Mouse (Mus musculus): ENCODE measurements around the gene Olfr1499. TPM values are rescaled to one million over a fixed set of nuclear protein-coding genes. Genes with fewer than 3 reads are reported as not detected.
"Not testable (repeated sequence)": the region's sequence is repeated elsewhere in the genome, so short reads cannot be mapped to it uniquely, and the experiment has no call there.

Gene Olfr1499
- not detected in 2 replicates for polyA plus RNA-seq (2015; fragmentation: Nextera tagmentation; extraction: Ambion mirVana)

DNA sequence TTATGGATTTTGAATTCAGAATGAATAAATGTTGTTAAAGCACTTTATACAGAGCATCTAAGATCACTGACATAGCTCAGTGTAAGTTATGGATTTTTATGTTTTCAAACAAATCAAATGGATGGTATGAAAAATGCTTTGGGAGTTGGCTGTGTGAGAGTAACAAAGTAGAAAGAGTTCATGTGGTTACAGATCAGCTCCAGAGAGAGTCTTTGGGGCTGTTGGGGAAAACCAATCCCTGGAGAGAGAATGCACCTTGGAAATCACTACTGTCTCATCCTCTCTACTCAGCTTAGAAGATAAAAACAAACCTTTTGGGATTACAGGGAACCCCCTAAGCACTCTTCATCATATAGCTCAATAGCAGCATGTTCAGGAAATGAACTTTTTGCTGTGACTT is at the start of gene Olfr1499:
TSS of gene Olfr1499 (minus strand) at position 101 of the 400 bp plus-strand sequence.
- no peak for TF ChIP-seq CTCF (IDR thresholded peaks at IDR 0.05; ENCODE audit: low read depth)
- no peak within 1 kb of the TSS for H3K27ac ChIP-seq
- H3K4me3 ChIP-seq (replicated peaks; ENCODE audit: low read depth, low read length): no peak within 1 kb of the TSS
- H3K9me3 ChIP-seq (replicated peaks; ENCODE audit: low read length): no peaks in the 10 kb centered on the region
- H3K36me3 ChIP-seq (ENCODE audit: insufficient read depth, low read length): no peaks in the 10 kb centered on the region
- no peak within 1 kb of the TSS for H3K9ac ChIP-seq (ENCODE audit: low read depth, low read length)
- DNase-seq (ENCODE audit: low spot score) (no peak), ATAC-seq (replicated peaks; ENCODE audit: low FRiP score, low read depth) (no peak)
- H3K4me1 ChIP-seq (replicated peaks; ENCODE audit: insufficient read depth, low read length): no peaks in the 10 kb centered on the region
- no peak within 1 kb of the TSS for H3K4me2 ChIP-seq (ENCODE audit: low read length)
- no peaks in the 10 kb centered on the region for H3K27me3 ChIP-seq (ENCODE audit: insufficient read depth, low read length)

DNA sequence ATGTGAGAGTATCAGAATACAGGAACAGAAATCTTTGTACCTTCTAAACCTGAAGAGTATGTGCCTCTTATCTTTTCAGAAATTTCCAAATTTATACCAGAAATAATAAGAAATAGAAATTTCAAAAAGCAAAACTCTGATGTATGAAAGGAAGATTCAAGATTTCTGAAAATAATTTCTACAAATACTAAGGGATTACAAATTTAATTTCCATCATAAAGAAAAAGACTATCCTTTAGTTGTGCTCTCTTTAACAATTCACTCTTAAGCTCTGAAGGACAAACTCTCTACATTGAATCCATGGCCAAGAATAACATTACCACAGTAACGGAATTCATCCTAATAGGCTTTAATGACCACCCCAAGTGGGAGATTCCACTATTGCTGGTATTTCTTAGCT is 42.2 kb upstream of the Olfr1499 start, which contains the start of gene Olfr1502:
TSS of gene Olfr1502 (plus strand) at position 301 of the 400 bp plus-strand sequence.
- Histone ChIP-seq H3K36me3 (ENCODE audit: insufficient read depth, low read length) (no peaks in the 10 kb centered on the region), H3K4me2 (ENCODE audit: low read length) (no peak within 1 kb of the TSS), H3K27ac (no peak within 1 kb of the TSS), H3K4me3 (replicated peaks; ENCODE audit: low read depth, low read length) (no peak within 1 kb of the TSS), H3K27me3 (ENCODE audit: insufficient read depth, low read length) (no peaks in the 10 kb centered on the region), H3K9me3 (replicated peaks; ENCODE audit: low read length) (no peaks in the 10 kb centered on the region), H3K9ac (ENCODE audit: low read depth, low read length) (no peak within 1 kb of the TSS), H3K4me1 (replicated peaks; ENCODE audit: insufficient read depth, low read length) (no peaks in the 10 kb centered on the region)
- 74% methylated on average over 1 of the region's 1 CpGs for WGBS
- ATAC-seq (replicated peaks; ENCODE audit: low FRiP score, low read depth) (no peak), DNase-seq (ENCODE audit: low spot score) (no peak)
- TF ChIP-seq CTCF (IDR thresholded peaks at IDR 0.05; ENCODE audit: low read depth): no peak

DNA sequence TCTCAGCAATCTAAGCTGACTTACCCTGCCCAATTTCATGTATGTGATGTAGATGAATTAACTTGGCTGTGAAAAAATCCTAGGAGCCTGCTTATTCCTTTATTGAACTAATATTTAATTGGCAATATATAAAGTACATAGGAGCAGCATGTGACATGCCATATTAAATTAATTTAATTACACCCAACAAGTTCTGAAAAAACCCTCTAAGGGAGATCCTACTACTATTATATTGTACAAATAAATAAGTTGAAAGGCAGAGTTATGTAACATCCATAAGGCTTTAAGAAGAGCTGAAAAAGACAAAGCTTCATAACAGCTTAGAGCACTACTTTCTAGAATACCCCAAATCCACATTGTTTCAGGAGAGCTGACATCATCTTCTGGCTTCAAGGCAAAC is 31.3 kb upstream of the Olfr1499 start, which contains the start of gene Olfr1501:
TSS of gene Olfr1501 (minus strand) at position 101 of the 400 bp plus-strand sequence.
- not testable (repeated sequence) for H3K4me3 ChIP-seq (replicated peaks; ENCODE audit: low read depth, low read length); H3K27me3 ChIP-seq (ENCODE audit: insufficient read depth, low read length); H3K27ac ChIP-seq; H3K4me1 ChIP-seq (replicated peaks; ENCODE audit: insufficient read depth, low read length); H3K9ac ChIP-seq (ENCODE audit: low read depth, low read length); DNase-seq (ENCODE audit: low spot score); H3K4me2 ChIP-seq (ENCODE audit: low read length); H3K36me3 ChIP-seq (ENCODE audit: insufficient read depth, low read length); H3K9me3 ChIP-seq (replicated peaks; ENCODE audit: low read length); ATAC-seq (replicated peaks; ENCODE audit: low FRiP score, low read depth)

DNA sequence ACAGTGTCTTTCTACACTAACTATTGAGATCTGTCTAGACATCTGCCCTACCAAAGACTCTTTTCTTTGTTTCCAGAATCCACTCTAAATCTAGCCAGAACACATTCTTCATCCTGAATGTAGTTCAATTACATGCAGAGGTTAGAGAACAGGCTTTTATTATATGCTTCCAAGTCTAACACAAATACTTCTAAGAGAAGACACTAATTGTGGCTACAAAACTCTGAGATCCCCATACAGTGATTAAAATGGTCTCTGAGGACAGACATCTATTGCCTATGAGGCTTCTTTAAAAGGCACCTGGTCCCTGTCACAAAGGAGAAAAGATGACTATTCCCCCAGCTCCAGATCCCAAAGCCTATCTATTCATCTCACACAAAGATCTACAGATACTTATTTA is 11.1 kb upstream of the Olfr1499 start, which contains the start of gene Olfr1500:
TSS of gene Olfr1500 (minus strand) at position 101 of the 400 bp plus-strand sequence.
- DNase-seq (ENCODE audit: low spot score): no peak
- Histone ChIP-seq H3K4me1 (replicated peaks; ENCODE audit: insufficient read depth, low read length) (no peaks in the 10 kb centered on the region), H3K9me3 (replicated peaks; ENCODE audit: low read length) (no peaks in the 10 kb centered on the region), H3K9ac (ENCODE audit: low read depth, low read length) (no peak within 1 kb of the TSS), H3K4me3 (replicated peaks; ENCODE audit: low read depth, low read length) (no peak within 1 kb of the TSS), H3K27ac (no peak within 1 kb of the TSS), H3K36me3 (ENCODE audit: insufficient read depth, low read length) (no peaks in the 10 kb centered on the region), H3K27me3 (ENCODE audit: insufficient read depth, low read length) (no peaks in the 10 kb centered on the region), H3K4me2 (ENCODE audit: low read length) (no peak within 1 kb of the TSS)
- TF ChIP-seq CTCF (IDR thresholded peaks at IDR 0.05; ENCODE audit: low read depth): no peak
- no peak for ATAC-seq (replicated peaks; ENCODE audit: low FRiP score, low read depth)

DNA sequence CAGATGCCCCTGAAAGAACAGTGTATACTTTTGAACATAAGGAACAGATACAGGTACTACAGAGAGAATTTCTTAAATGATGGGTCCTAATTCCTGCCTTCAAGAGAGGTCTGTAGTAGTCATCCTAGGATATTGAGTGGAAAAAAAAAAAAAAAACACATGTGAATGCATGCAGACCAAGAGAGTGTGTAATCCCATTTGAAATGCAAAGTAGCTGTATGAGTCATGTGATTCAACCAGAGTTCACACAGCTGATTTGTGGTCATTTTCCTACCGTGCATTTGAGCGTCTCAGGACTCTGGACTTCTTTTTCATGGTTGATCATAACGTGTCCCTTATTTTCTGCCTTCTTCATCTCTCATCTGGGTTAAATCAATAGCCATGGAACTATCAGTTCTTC is 9.2 kb upstream of the Olfr1499 start:
- Histone ChIP-seq H3K4me3 (replicated peaks; ENCODE audit: low read depth, low read length) (no peak overlapping the region), H3K4me1 (replicated peaks; ENCODE audit: insufficient read depth, low read length) (no peaks in the 10 kb centered on the region), H3K27me3 (ENCODE audit: insufficient read depth, low read length) (no peaks in the 10 kb centered on the region), H3K9me3 (replicated peaks; ENCODE audit: low read length) (no peaks in the 10 kb centered on the region), H3K36me3 (ENCODE audit: insufficient read depth, low read length) (no peaks in the 10 kb centered on the region), H3K27ac (no peak overlapping the region), H3K9ac (ENCODE audit: low read depth, low read length) (no peak overlapping the region), H3K4me2 (ENCODE audit: low read length) (no peak overlapping the region)
- ATAC-seq (replicated peaks; ENCODE audit: low FRiP score, low read depth) (no peak), DNase-seq (ENCODE audit: low spot score) (no peak)
- WGBS: 77% methylated on average over 3 of the region's 3 CpGs
- no peak for TF ChIP-seq CTCF (IDR thresholded peaks at IDR 0.05; ENCODE audit: low read depth)

DNA sequence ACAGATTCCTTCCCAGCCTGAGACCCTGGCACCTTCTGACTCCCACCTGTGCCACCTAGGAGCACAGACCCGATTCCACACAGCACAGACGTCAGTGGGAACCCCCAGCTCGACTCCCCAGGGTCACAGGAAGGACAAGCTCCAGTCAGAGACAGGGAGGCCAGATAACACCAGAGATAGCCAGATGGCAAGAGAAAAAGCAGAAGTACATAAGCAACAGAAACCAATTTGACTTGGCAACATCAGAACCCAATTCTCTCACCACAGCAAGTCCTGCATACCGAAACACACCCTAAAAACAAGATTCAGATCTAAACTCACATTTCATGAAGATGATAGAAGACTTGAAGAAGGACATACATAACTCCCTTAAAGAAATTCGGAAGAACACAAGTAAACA is 1.6 kb upstream of the Olfr1499 start:
- no peak overlapping the region for H3K27ac ChIP-seq
- no peak overlapping the region for H3K4me2 ChIP-seq (ENCODE audit: low read length)
- TF ChIP-seq CTCF (IDR thresholded peaks at IDR 0.05; ENCODE audit: low read depth): no peak
- ATAC-seq (replicated peaks; ENCODE audit: low FRiP score, low read depth): no peak
- no peaks in the 10 kb centered on the region for H3K36me3 ChIP-seq (ENCODE audit: insufficient read depth, low read length)
- H3K9ac ChIP-seq (ENCODE audit: low read depth, low read length): no peak overlapping the region
- no peaks in the 10 kb centered on the region for H3K4me1 ChIP-seq (replicated peaks; ENCODE audit: insufficient read depth, low read length)
- 69% methylated on average over 5 of the region's 5 CpGs for WGBS
- no peak for DNase-seq (ENCODE audit: low spot score)
- H3K27me3 ChIP-seq (ENCODE audit: insufficient read depth, low read length): no peaks in the 10 kb centered on the region
- no peaks in the 10 kb centered on the region for H3K9me3 ChIP-seq (replicated peaks; ENCODE audit: low read length)
- H3K4me3 ChIP-seq (replicated peaks; ENCODE audit: low read depth, low read length): no peak overlapping the region

DNA sequence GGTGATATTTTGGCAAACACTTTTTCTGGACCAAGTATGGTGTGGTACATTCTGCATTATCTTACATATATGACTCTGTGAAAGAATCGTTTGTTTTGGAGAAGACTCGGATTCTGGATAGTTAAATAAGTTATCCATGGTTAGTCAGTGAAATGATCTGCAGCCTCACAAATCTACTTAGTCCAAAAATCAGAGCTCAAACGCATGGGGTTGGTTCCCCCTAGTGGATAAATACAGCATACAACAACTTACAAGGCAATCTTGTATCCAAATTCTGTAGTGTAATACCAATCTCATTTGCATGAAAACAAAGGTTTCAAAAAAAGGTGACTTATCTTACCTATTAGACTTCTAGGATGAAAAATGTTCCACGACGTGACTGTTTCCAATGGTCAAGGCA is 420 bp downstream of the Olfr1499 start:
- WGBS: 35% methylated on average over 5 of the region's 5 CpGs
- Histone ChIP-seq H3K4me3 (replicated peaks; ENCODE audit: low read depth, low read length) (no peak overlapping the region), H3K4me2 (ENCODE audit: low read length) (no peak overlapping the region), H3K27ac (no peak overlapping the region), H3K4me1 (replicated peaks; ENCODE audit: insufficient read depth, low read length) (no peaks in the 10 kb centered on the region), H3K9ac (ENCODE audit: low read depth, low read length) (no peak overlapping the region), H3K36me3 (ENCODE audit: insufficient read depth, low read length) (no peaks in the 10 kb centered on the region), H3K9me3 (replicated peaks; ENCODE audit: low read length) (no peaks in the 10 kb centered on the region), H3K27me3 (ENCODE audit: insufficient read depth, low read length) (no peaks in the 10 kb centered on the region)
- peak; percentile 69 for TF ChIP-seq CTCF (IDR thresholded peaks at IDR 0.05; ENCODE audit: low read depth)
- DNase-seq (ENCODE audit: low spot score): peak; percentile 54
- no peak for ATAC-seq (replicated peaks; ENCODE audit: low FRiP score, low read depth)
